Mouse (Mus musculus): ENCODE results near the gene Barhl1. TPM values are rescaled to one million over a fixed set of nuclear protein-coding genes. Genes with fewer than 3 reads are reported as not detected.

Barhl1 gene
- polyA plus RNA-seq, 1 experiment from 2014 or later, result 9.0 TPM

- H3K27ac ChIP-seq, result no peak overlapping the region
- no peaks in the 10 kb centered on the region for H3K9me3 ChIP-seq (replicated peaks)
- H3K36me3 ChIP-seq, result no peaks in the 10 kb centered on the region
- 1% methylated on average over 4 of the region's 4 CpGs for WGBS
- H3K27me3 ChIP-seq, result peaks cover 92% of the 10 kb centered on the region
- no peak overlapping the region for H3K4me2 ChIP-seq (replicated peaks)
- H3K9ac ChIP-seq, result no peak overlapping the region
- no peak overlapping the region for H3K4me3 ChIP-seq
- peak; percentile 66 for ATAC-seq (ENCODE audit: low FRiP score)
- H3K4me1 ChIP-seq, result no peaks in the 10 kb centered on the region
Observed at GRCm38 (mm10) chr2:28923912-28924311, 7.4 kb upstream of the Barhl1 start.

DNA sequence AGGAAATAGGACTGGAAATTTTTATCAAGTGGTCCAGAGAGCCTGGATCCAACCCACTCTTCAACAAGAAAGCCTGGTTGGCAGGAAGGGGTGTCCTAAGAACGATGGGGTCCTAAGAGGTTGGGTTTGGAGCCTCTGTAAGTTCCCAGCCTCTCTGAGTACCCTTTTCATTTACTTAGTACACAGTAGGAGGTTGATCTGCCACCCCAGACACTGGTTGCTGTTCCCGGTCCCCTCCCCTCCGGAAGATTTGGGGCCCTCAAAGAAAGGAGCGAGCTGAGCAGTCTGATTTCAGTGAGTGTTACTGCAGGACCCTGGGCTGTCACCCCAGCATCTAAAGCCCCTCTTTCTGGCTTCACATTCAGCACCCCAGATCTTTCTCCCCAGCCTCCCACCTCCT lies 2.5 kb upstream of the Barhl1 start:
- H3K9ac ChIP-seq, result no peak overlapping the region
- H3K9me3 ChIP-seq (replicated peaks), result no peaks in the 10 kb centered on the region
- H3K27me3 ChIP-seq, result peaks cover 96% of the 10 kb centered on the region
- H3K27ac ChIP-seq, result no peak overlapping the region
- no peak overlapping the region for H3K4me3 ChIP-seq
- H3K4me2 ChIP-seq (replicated peaks), result no peak overlapping the region
- peaks cover 18% of the 10 kb centered on the region for H3K4me1 ChIP-seq
- WGBS, result 0% methylated on average over 4 of the region's 4 CpGs
- H3K36me3 ChIP-seq, result no peaks in the 10 kb centered on the region
- ATAC-seq (ENCODE audit: low FRiP score), result no peak

- Histone ChIP-seq H3K4me2 (replicated peaks) (peak overlapping the region; percentile 44), H3K9ac (0 out of 2 replicates have a peak overlapping the region, but pooled peaks have one; percentile 13), H3K4me3 (peak overlapping the region; percentile 11), H3K4me1 (peaks cover 18% of the 10 kb centered on the region), H3K27ac (no peak overlapping the region), H3K9me3 (replicated peaks) (no peaks in the 10 kb centered on the region), H3K27me3 (peaks cover 98% of the 10 kb centered on the region), H3K36me3 (no peaks in the 10 kb centered on the region)
- WGBS, result under 1% methylated on average over 66 of the region's 73 CpGs
- ATAC-seq (ENCODE audit: low FRiP score), result no peak
Observed at GRCm38 (mm10) chr2:28917518-28918361, 1.3 kb upstream of the Barhl1 start.

- H3K27me3 ChIP-seq, result peaks cover 98% of the 10 kb centered on the region
- H3K4me1 ChIP-seq, result peaks cover 21% of the 10 kb centered on the region
- no peak overlapping the region; the same call in 1 of the 2 replicates for H3K27ac ChIP-seq
- ATAC-seq (ENCODE audit: low FRiP score), result no peak
- no peak overlapping the region for H3K9ac ChIP-seq
- H3K36me3 ChIP-seq, result no peaks in the 10 kb centered on the region
- WGBS, result 2% methylated on average over 11 of the region's 11 CpGs
- no peak overlapping the region for H3K4me2 ChIP-seq (replicated peaks)
- peak overlapping the region; percentile 11; the same call in 1 of the 2 replicates for H3K4me3 ChIP-seq
- H3K9me3 ChIP-seq (replicated peaks), result no peaks in the 10 kb centered on the region
Observed at GRCm38 (mm10) chr2:28917156-28917517, 669 bp upstream of the Barhl1 start.

DNA sequence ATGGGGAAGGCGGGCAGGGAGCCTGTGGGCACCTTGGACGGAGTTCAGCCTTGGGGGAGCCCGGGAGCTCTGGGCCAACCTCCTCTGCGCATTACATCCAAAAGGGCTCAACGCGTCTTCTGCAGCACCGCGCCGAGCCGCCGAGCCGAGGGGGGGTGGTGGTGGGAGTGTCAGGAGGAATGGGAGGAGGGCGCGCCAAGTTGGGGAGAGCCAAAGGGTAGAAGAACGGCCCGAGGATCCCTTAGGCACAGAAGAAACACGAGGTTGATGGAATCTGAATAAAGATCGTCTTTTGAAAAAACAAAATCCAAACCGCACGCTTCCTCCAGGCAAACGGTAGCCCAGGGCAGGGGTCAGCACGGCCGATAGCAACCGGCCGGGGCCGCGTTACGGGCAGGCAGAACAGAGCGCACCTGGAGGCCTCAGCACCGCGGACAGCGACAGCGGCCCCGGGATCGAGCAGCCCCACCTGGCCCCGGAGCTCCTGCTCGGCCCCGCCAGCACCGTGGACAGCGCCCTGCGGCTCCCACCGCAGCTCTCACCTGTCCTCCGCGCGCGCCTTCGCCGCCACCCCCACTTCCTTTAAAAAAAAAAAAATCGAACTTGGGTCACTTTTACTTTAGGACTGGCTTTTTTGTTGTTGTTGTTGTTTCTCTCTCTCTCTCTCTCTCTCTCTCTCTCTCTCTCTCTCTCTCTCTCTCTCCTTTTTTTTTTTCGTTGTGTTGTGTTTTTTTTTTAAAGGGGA lies 528 bp downstream of the Barhl1 start:
- Histone ChIP-seq H3K27me3 (peaks cover 98% of the 10 kb centered on the region), H3K36me3 (no peaks in the 10 kb centered on the region), H3K4me1 (peaks cover 32% of the 10 kb centered on the region), H3K27ac (no peak overlapping the region), H3K9ac (peak overlapping the region; percentile 8; the same call in 1 of the 2 replicates), H3K4me3 (peak overlapping the region; percentile 20; the same call in 1 of the 2 replicates), H3K9me3 (replicated peaks) (no peaks in the 10 kb centered on the region), H3K4me2 (replicated peaks) (peak overlapping the region; percentile 31)
- 0 out of 2 replicates have a peak, but pooled peaks have one; percentile 36 for ATAC-seq (ENCODE audit: low FRiP score)
- WGBS, result under 1% methylated on average over 48 of the region's 50 CpGs

DNA sequence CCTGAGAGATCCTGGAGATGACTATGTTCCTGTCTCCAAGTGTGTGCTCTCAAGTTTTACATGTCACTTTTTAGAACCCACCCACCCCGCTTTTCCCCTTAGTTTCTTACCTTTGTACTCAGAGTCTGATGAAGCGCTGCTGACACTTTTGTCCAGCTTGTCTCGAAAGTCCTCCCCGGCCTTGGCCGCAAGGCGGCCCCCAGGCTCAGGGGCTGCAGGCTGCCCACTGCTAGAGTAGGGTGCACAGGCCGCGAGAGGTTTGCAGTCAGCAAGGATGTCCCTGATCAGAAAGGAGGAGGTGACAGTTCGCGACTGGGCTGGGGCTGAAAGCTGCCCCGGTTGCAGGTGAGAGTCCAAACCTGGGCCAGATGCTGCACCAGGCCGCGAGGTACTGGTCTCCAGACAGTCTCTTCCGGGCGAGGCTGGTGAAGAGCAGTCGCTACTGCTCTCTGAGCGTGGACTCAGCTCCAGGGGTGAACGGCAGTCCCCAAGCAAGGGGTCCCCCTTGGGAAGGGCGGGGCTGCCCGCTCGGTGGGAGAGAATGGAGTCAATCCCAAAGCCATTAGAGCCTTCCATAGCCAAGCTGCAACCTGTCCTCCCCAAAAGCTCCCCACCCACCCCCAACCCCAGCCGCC lies 1.2 kb downstream of the Barhl1 start:
- Histone ChIP-seq H3K27me3 (peaks cover 98% of the 10 kb centered on the region), H3K9me3 (replicated peaks) (no peaks in the 10 kb centered on the region), H3K36me3 (no peaks in the 10 kb centered on the region), H3K9ac (peak overlapping the region; percentile 8; the same call in 1 of the 2 replicates), H3K4me2 (replicated peaks) (peak overlapping the region; percentile 31), H3K27ac (no peak overlapping the region), H3K4me1 (peaks cover 34% of the 10 kb centered on the region), H3K4me3 (peak overlapping the region; percentile 20)
- no peak for ATAC-seq (ENCODE audit: low FRiP score)
- 2% methylated on average over 22 of the region's 22 CpGs for WGBS

DNA sequence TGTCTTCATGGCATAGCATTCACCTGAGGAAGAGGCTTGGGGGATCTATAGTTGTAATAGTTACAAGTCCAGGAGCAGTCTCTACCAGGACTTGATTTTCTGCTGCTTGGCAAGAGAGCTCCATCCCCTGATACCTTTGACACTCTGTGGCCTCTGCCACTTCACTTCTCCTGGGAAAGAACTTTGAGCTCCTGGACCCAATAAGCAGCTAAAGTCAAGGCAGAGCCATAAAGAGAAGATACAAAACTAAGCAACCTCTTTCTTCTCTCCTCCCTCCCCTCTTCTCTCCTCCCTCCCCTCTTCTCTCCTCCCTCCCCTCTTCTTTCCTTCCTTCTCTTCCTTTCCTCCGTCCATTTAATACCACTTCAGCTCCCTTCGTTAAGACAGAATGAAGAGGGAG lies 2.3 kb downstream of the Barhl1 start:
- H3K9ac ChIP-seq, result no peak overlapping the region
- no peaks in the 10 kb centered on the region for H3K36me3 ChIP-seq
- H3K27me3 ChIP-seq, result peaks cover 99% of the 10 kb centered on the region
- H3K27ac ChIP-seq, result no peak overlapping the region
- H3K4me1 ChIP-seq, result peaks cover 38% of the 10 kb centered on the region
- no peak for ATAC-seq (ENCODE audit: low FRiP score)
- H3K9me3 ChIP-seq (replicated peaks), result no peaks in the 10 kb centered on the region
- no peak overlapping the region for H3K4me2 ChIP-seq (replicated peaks)
- H3K4me3 ChIP-seq, result peak overlapping the region; percentile 20; the same call in 1 of the 2 replicates
- 0% methylated on average over 2 of the region's 2 CpGs for WGBS

DNA sequence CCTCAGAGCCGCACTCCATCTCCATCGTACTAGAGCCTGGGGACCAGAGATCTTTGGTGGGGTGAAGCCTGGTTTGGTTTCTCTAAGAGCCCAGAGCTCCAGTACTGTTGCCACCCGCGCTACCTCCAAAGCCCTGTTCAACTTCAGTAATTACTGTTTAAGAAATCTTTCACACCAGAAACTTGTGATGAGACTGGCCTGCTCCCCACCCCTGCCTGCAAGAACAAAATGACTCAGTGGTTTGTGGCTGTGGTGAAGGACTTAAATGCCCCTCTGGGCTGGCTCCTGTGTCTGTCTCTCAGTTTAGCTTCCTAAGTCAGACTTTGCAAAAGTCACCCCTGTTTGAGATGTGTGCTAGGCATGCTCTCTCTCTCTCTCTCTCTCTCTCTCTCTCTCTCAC lies 3.5 kb downstream of the Barhl1 start:
- no peak overlapping the region for H3K27ac ChIP-seq
- under 1% methylated on average over 4 of the region's 4 CpGs for WGBS
- no peak for ATAC-seq (ENCODE audit: low FRiP score)
- H3K4me3 ChIP-seq, result 0 out of 2 replicates have a peak overlapping the region, but pooled peaks have one; percentile 11
- H3K4me2 ChIP-seq (replicated peaks), result no peak overlapping the region
- no peaks in the 10 kb centered on the region for H3K9me3 ChIP-seq (replicated peaks)
- no peaks in the 10 kb centered on the region for H3K36me3 ChIP-seq
- H3K9ac ChIP-seq, result no peak overlapping the region
- peaks cover 48% of the 10 kb centered on the region for H3K4me1 ChIP-seq
- peaks cover 99% of the 10 kb centered on the region for H3K27me3 ChIP-seq

DNA sequence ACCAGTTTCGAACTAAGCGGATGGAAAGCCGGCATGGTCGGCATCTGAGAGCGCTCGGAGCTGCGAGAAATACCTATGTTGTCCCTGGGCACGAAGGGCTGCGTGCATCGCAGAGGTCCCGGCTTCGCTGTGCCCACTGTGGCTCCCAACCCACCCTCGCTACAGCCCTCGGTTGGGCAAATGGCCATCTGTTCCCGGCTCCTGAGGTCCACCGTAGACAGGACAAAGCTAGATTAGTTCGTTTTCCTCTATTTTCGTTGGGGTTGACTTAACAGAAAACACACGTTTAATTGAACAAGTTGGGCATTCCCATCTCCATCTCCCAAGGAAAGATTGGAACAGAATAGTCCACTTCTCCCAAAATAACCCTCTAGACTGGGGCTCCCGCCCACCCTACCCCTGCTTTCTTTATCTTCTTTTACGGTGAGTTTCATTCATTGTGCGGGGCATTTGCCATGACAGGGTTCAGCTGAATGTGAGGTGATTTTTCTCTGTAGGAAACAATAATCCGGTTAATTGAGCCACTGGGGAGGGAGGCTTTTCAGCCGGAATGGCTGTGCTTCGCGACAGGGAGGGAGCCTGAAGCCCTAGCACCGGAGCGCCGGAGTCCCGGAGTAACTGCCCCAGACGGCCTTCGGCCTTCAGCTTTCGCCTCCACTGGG lies 4.3 kb downstream of the Barhl1 start:
- no peak overlapping the region for H3K27ac ChIP-seq
- no peaks in the 10 kb centered on the region for H3K36me3 ChIP-seq
- peaks cover 99% of the 10 kb centered on the region for H3K27me3 ChIP-seq
- peaks cover 47% of the 10 kb centered on the region for H3K4me1 ChIP-seq
- WGBS, result 1% methylated on average over 33 of the region's 33 CpGs
- no peaks in the 10 kb centered on the region for H3K9me3 ChIP-seq (replicated peaks)
- H3K4me2 ChIP-seq (replicated peaks), result no peak overlapping the region
- H3K9ac ChIP-seq, result no peak overlapping the region
- no peak for ATAC-seq (ENCODE audit: low FRiP score)
- 0 out of 2 replicates have a peak overlapping the region, but pooled peaks have one; percentile 11 for H3K4me3 ChIP-seq

- H3K36me3 ChIP-seq, result no peaks in the 10 kb centered on the region
- no peaks in the 10 kb centered on the region for H3K9me3 ChIP-seq (replicated peaks)
- H3K27me3 ChIP-seq, result peaks cover 99% of the 10 kb centered on the region
- ATAC-seq (ENCODE audit: low FRiP score), result no peak
- WGBS, result under 1% methylated on average over 44 of the region's 44 CpGs
- H3K4me1 ChIP-seq, result peaks cover 48% of the 10 kb centered on the region
- no peak overlapping the region for H3K9ac ChIP-seq
- H3K4me2 ChIP-seq (replicated peaks), result peak overlapping the region; percentile 4; the same call in 1 of the 2 replicates
- 0 out of 2 replicates have a peak overlapping the region, but pooled peaks have one; percentile 11 for H3K4me3 ChIP-seq
- no peak overlapping the region for H3K27ac ChIP-seq
Observed at GRCm38 (mm10) chr2:28911331-28912038, 5.0 kb downstream of the Barhl1 start.

DNA sequence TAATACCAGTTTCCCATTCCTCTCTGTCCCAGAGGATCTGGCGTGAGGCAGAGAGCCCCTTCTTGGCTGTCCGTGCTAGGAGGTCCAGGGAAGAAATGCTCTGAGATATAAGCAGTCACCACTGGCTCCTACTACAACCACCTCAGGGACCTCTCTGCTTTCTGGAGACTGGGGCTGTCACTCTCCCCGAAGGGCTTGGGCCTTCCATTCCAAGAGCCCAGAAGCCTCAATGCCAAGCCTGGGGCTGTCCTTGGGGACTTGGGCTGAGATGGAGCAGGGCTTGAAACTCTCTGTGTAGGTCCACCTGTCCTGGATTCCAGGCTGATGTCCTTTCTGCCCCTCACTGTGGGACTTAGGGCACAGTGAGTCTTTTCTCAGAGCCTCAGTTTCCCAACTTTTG lies 5.6 kb downstream of the Barhl1 start:
- H3K4me1 ChIP-seq, result peaks cover 46% of the 10 kb centered on the region

More for the DNA sequence above, 5.6 kb downstream of the Barhl1 start:
- Histone ChIP-seq H3K36me3 (0 out of 2 replicates have a peak, but pooled peaks cover 2% of the 10 kb centered on the region), H3K27me3 (peaks cover 100% of the 10 kb centered on the region), H3K27ac (no peak overlapping the region), H3K4me2 (replicated peaks) (peak overlapping the region; percentile 4; the same call in 1 of the 2 replicates), H3K9me3 (replicated peaks) (no peaks in the 10 kb centered on the region), H3K4me3 (no peak overlapping the region), H3K9ac (no peak overlapping the region)
- WGBS, result 3% methylated on average over 3 of the region's 3 CpGs
- ATAC-seq (ENCODE audit: low FRiP score), result no peak
